Mouse (Mus musculus): ENCODE measurements around the gene Mtnr1b.
"Not testable (repeated sequence)": the region's sequence is repeated elsewhere in the genome, so short reads cannot be mapped to it uniquely, and the experiment has no call there.

The Mtnr1b gene

GRCm38 (mm10) chr9:15874506-15875160 is at the start of gene Mtnr1b:
Gene Mtnr1b (minus strand): TSS chr9:15874556.
- ChIA-PET POLR2A (no interaction called here), CTCF (interaction anchor here in 1 of 4 experiments (1.2 kb wide), 1 partner anchor 189 kb away, joined by 4 read pairs; no protein-coding TSS in a partner anchor)

DNA sequence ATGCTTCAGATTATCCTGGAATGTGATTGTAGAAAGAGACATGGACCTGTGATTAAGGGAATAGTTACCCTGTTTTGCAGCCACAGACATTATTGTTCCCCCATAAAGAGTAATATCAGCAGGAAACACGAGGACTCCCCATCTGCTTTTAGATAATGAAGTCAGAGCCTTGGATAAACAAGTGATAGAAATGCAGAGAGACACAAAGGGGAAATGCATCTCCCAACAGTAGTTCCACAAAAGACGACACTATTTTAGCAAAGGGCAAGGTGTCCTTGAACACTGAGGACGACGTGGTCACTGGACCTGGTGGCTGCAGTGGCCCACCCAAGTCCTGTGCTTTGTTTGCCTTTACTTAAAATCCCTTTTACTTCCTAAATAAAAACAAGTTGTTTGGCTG is 45.9 kb upstream of the Mtnr1b start:
- POLR2A ChIA-PET, result no interaction called here
- CTCF ChIA-PET, result interaction anchor here in 1 of 4 experiments (0.6 kb wide), 1 partner anchor 262 kb away, joined by 6 read pairs; no protein-coding TSS in a partner anchor

DNA sequence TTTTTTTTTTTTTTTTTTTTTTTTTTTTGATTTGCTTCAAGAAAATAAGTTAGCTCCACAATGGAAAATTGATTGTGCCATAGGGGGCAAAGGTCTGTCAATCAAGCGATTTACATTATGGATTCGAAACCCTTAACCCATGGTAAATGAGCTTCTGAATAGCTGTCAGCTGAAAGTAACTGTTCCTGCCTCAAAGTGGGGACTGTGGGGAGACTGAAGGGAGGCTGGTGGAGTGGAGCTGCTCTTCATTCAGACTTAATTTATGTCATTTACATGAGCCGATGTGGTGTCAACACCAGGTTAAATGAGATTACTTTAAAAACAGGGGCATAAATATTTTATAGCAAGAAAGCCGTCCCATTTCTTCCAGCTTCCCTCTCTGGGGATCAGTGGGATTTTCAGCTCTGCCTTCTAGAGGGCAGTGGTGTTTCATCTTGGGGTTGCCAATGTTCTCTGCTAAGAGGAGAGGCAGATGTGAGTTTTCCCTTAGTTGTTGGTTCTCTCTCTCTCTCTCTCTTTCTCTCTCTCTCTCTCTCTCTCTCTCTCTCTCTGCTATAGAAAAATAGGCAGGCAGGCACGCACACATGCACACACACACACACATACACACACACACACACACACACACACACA is 45.1 kb upstream of the Mtnr1b start:
- ChIA-PET CTCF (interaction anchor here in 2 of 4 experiments (0.7 kb wide), 2 partner anchors 39 kb away, joined by 4 to 13 read pairs; no protein-coding TSS in a partner anchor), POLR2A (interaction anchor here in 1 of 4 experiments (0.6 kb wide), 1 partner anchor 122 kb away, joined by 4 read pairs; no protein-coding TSS in a partner anchor)

GRCm38 (mm10) chr9:15916600-15916999 is 42.2 kb upstream of the Mtnr1b start:
- POLR2A ChIA-PET, result no interaction called here
- CTCF ChIA-PET, result no interaction called here

GRCm38 (mm10) chr9:15912735-15913134 is 38.4 kb upstream of the Mtnr1b start:
- POLR2A ChIA-PET, result no interaction called here
- CTCF ChIA-PET, result interaction anchor here in 1 of 4 experiments (0.6 kb wide), 1 partner anchor 33 kb away, joined by 4 read pairs; no protein-coding TSS in a partner anchor

- ChIA-PET POLR2A (no interaction called here), CTCF (interaction anchor here in 1 of 4 experiments (0.6 kb wide), 1 partner anchor 30 kb away, joined by 11 read pairs; no protein-coding TSS in a partner anchor)
These were observed 35.2 kb upstream of the Mtnr1b start for GRCm38 (mm10) chr9:15909397-15910113.

DNA sequence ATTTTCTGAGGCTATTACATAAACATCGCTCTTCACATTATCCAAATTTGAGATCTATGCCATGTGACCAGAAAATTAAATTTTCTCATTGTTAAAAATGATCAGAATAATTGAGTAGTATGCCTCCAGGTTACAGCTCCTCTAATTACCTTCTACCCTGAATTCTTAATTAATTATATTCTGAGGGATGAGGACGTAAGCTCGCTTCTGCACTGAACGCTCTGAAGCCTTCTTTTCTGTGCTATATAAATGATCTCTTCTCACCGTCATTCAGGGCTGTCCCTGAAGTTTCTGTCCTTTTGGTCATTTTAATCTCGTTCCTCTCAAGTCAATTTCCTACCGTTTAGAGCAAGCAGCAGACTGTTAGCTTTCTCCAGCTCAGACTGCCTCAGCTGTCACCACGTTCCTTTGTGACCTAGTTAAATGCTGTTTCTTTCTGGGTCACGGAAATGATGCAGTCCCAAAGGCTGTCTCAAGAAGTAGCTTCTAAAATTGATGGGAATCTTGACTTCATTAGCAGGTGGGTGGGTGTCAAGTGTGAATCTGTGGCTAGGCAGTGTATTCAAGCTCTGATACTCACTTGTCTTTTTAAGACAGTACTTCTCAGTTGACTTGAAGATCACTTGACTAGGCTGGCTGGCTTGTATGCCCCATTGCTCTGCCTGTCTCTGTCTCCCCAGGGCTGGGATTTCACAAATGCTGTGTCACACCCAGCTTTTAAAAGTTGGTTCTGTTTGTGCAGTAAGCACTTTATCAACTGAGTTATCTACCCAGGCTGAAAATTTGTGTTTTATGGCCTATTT is 29.8 kb upstream of the Mtnr1b start:
- ChIA-PET POLR2A (no interaction called here), CTCF (no interaction called here)

GRCm38 (mm10) chr9:15898112-15898511 is 23.8 kb upstream of the Mtnr1b start:
- ChIA-PET POLR2A (no interaction called here), CTCF (no interaction called here)

DNA sequence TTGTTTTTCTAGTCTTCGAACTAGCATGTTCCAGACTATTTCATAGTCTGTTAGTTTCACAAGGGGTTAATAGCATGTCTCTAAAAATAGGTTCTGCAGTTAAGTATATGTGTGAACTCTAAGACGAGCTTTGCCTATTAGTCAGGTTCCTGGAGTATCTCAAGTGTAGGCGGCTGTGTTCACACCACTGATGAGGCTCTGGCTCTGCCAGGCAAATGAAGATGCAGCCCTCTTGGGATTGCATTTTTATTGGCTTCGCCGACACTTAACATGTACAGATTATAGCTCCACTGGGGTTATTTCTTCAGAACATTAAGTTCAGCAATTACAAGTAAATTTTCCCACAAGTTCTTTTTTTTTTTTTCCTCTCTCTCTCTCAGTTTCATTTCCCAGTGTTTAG is 12.4 kb upstream of the Mtnr1b start:
- CTCF ChIA-PET, result no interaction called here
- POLR2A ChIA-PET, result no interaction called here

DNA sequence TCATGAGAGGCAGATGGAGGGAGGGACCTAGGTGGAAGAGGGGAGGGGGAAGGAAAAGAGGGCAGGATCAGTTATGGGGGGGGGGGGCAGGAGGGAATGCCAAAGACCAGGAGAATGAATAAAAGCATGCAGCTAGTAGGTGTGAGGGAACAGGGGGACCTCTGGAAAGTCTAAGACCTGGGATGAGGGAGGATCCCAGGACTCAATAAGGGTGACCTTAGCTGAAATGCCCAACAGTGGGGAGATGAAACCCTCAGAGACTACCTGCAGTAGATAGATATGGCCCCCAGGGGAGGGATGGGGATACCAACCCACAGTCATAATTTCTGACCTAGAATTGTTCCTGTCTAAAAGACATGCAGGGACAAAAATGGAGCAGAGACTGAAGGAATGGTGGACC is 6.4 kb upstream of the Mtnr1b start:
- ChIA-PET CTCF (interaction anchor here (0.6 to 3.5 kb wide), 18 partner anchors 10 to 622 kb away, joined by 3 to 32 read pairs (median 4); no protein-coding TSS in a partner anchor), POLR2A (no interaction called here)

DNA sequence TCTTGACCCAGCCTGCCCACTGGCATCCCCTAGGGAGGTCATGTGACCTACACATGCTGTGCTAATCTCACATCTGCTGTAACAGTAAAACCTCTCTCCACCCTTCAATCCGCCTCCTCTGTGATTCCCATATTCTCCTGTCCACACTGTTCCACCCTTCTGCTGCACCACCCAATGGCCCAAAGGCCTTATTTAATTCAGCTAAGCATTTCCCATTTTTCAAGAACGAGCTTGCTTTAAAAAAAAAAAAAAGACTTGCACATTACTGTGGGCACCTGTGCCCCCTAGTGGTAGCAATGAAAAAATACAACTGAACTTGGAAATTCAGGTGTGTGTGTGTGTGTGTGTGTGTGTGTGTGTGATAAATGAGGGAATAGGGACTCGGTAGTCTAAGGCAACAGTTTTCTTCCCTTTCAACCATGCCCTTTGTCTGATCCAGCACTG is 5.8 kb upstream of the Mtnr1b start:
- ChIA-PET POLR2A (interaction anchor here in 2 of 4 experiments (0.5 to 0.6 kb wide), 3 partner anchors 12 to 294 kb away, joined by 3 to 6 read pairs (median 4); no protein-coding TSS in a partner anchor), CTCF (interaction anchor here (0.5 to 3.5 kb wide), 101 partner anchors 9 to 1897 kb away, joined by 3 to 32 read pairs (median 4); partner anchors contain the start of gene Med17 (in 1 of the 4))

DNA sequence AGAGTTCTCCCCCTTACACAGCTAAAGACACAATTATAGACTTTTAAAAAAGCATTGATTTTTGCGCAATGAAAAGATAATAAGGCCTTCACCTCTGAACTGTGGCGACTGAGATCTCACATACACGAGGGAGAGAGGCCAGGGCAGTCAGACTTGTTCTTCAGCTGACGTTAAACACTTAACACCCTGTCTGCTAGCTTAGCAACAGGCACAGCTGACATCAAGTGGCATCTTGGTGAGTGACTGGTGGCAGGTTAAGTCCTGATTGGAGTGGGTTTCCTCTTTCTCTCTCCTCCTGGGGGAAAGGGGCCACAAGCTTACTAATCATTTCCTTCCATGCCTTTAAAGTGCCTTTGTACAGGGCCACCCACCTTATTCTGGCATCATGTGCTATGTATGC is 4.3 kb downstream of the Mtnr1b start:
- ChIA-PET POLR2A (no interaction called here), CTCF (no interaction called here)

DNA sequence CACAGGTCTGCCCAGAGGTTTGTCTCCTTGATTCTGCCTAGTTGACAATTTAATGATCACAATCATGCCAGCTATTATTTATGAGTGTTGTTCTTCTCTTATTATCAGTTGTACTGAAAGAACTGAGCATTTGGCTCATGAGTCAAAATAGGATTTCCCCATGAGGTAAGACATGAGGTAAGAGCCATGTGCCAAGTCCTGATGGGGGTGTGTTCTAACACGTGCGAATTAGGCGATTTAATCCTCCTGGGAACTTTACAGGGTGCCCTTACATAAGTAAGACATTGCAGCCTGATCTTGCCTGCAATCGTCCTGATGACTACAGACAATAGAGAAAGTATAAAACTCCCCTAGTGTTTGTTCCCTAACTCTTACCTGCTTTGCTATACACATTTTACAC is 4.9 kb downstream of the Mtnr1b start:
- ChIA-PET CTCF (interaction anchor here in 1 of 4 experiments (0.6 kb wide), 1 partner anchor 11 kb away, joined by 9 read pairs; no protein-coding TSS in a partner anchor), POLR2A (no interaction called here)

DNA sequence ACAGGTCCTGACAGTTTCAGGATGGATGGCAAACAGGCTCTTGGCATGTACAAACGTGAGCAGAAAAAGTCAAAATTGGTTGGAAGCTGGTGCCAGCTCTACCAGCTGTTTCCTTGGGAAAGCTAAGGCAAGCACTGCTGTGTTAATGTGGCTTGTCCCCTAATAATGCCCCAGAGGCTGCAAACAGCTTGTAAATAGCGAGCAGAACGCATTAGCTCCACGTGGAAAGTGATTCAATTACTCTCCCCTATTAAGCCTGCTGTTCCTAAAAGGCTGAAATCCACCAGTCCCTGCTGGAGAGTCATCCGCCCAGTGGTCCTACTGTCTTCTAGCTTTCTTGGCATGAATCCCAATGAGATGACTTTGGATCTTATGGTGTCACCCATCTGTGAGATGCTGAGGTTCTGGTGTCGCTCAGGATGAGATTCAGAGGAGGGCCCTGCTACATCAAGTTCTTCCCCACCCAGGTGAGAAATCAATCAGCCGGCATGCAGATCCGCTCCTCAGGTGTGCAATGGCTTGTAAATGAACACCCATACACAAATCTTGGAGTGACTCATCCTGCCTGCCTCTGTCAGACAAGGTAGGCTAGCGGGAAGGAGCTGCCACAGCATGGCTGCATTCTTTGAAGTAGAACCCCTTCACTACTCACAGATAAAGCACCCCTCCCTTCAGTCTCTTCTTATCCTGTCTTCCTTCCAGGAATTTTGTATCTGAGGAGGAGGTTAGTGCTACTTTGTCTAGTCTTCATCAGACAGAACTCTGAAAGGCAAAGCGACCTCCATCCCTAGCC is 7.9 kb downstream of the Mtnr1b start:
- POLR2A ChIA-PET, result interaction anchor here in 1 of 4 experiments (0.8 kb wide), 1 partner anchor 16 kb away, joined by 3 read pairs; no protein-coding TSS in a partner anchor
- CTCF ChIA-PET, result interaction anchor here in 2 of 4 experiments (0.6 to 0.9 kb wide), 2 partner anchors 14 kb away, joined by 5 to 6 read pairs; no protein-coding TSS in a partner anchor

- CTCF ChIA-PET, result no interaction called here
- POLR2A ChIA-PET, result no interaction called here
These were observed 13.0 kb downstream of the Mtnr1b start for GRCm38 (mm10) chr9:15861402-15861801.

DNA sequence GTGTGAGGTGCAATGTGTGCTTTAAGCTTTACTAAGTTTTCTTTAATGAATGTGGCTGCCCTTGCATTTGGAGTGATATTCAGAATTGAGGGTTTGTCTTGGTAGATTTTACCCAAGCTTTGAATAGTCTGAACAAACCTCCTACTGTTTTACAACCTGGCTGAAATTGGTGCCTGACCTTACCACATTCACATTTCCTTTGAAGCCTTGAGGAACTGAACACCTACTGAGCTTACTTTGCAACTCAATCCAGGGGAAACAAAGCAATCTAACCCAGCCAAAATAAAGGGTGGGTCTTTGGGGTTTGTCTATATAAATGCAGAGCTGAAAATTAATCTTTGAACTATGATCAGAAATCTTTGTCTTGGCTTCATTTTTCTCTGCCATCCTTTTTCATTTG is 23.6 kb downstream of the Mtnr1b start:
- ChIA-PET CTCF (interaction anchor here in 1 of 4 experiments (1.0 kb wide), 1 partner anchor 29 kb away, joined by 5 read pairs; no protein-coding TSS in a partner anchor), POLR2A (interaction anchor here in 1 of 4 experiments (0.9 to 1.0 kb wide), 2 partner anchors 9 to 15 kb away, joined by 3 read pairs; no protein-coding TSS in a partner anchor)

GRCm38 (mm10) chr9:15845390-15845789 is 29.0 kb downstream of the Mtnr1b start:
- POLR2A ChIA-PET, result no interaction called here
- CTCF ChIA-PET, result no interaction called here

- POLR2A ChIA-PET, CTCF ChIA-PET: not testable (repeated sequence)
These were observed 29.4 kb downstream of the Mtnr1b start for GRCm38 (mm10) chr9:15844936-15845335.

Measured in embryonic stem cell, embryonic (primary cell).